Mouse (Mus musculus) common myeloid progenitor, adult 5-6 weeks (primary cell): ENCODE measurements around the gene Rpl15. TPM values are rescaled to one million over a fixed set of nuclear protein-coding genes. Genes with fewer than 3 reads are reported as not detected.
A peak's percentile ranks its signal among the peaks of the same experiment; 100 is the strongest.
"Not testable (repeated sequence)": the region's sequence is repeated elsewhere in the genome, so short reads cannot be mapped to it uniquely, and the experiment has no call there.

Experiments
- ATAC-seq: replicated peaks from 2 replicates; pipeline ENCODE4 v1.8.0; 2016; ENCODE audit warnings: low read depth, mild to moderate bottlenecking, moderate TSS enrichment, inconsistent platforms; ENCODE audit not compliant: poor library complexity, severe bottlenecking
- total RNA-seq: library from RNA; stranded (forward); fragments of 200-1000, 187-1606 nt; gene quantifications from 2 replicates; pipeline ENCODE4 v1.2.3, GENCODE M21; 2017

Rpl15 gene
- total RNA-seq, 1 experiment from 2014 or later, result 2,336 TPM

GRCm38 (mm10) chr14:18261203-18261602, 10.0 kb downstream of the Rpl15 start:
- ATAC-seq, result no peak

GRCm38 (mm10) chr14:18242638-18243130, 28.5 kb downstream of the Rpl15 start:
- ATAC-seq, result no peak

GRCm38 (mm10) chr14:18241786-18242185, 29.4 kb downstream of the Rpl15 start:
- no peak for ATAC-seq

GRCm38 (mm10) chr14:18240132-18240531, 31.1 kb downstream of the Rpl15 start:
- no peak for ATAC-seq

GRCm38 (mm10) chr14:18238750-18239731, 32.1 kb downstream of the Rpl15 start, which contains the start of gene Nr1d2:
Gene Nr1d2, minus strand, starts transcription at chr14:18239127.
- ATAC-seq, result peak; percentile 70

GRCm38 (mm10) chr14:18238131-18238749, 33.0 kb downstream of the Rpl15 start:
- peak; percentile 63 for ATAC-seq

GRCm38 (mm10) chr14:18237381-18237780, 33.8 kb downstream of the Rpl15 start:
- no peak for ATAC-seq

GRCm38 (mm10) chr14:18236496-18237235, 34.5 kb downstream of the Rpl15 start:
- not testable (repeated sequence) for ATAC-seq

- ATAC-seq, result peak; percentile 28
Measured at GRCm38 (mm10) chr14:18233981-18234960, 36.9 kb downstream of the Rpl15 start.

GRCm38 (mm10) chr14:18233076-18233475, 38.1 kb downstream of the Rpl15 start:
- no peak for ATAC-seq

- not testable (repeated sequence) for ATAC-seq
Measured at GRCm38 (mm10) chr14:18231866-18232265, 39.3 kb downstream of the Rpl15 start.

- not testable (repeated sequence) for ATAC-seq
Measured at GRCm38 (mm10) chr14:18229751-18230150, 41.4 kb downstream of the Rpl15 start.

- ATAC-seq, result not testable (repeated sequence)
Measured at GRCm38 (mm10) chr14:18226181-18226580, 45.0 kb downstream of the Rpl15 start.

GRCm38 (mm10) chr14:18225431-18225830, 45.8 kb downstream of the Rpl15 start:
- not testable (repeated sequence) for ATAC-seq

GRCm38 (mm10) chr14:18221977-18222376, 49.2 kb downstream of the Rpl15 start:
- ATAC-seq, result no peak
